Mouse (Mus musculus): ENCODE results near the gene Gm10447. TPM values are rescaled to one million over a fixed set of nuclear protein-coding genes. Genes with fewer than 3 reads are reported as not detected.

The Gm10447 gene
- 0.17 and 0.28 TPM in 2 replicates for polyA plus RNA-seq (2015; fragmentation: Nextera tagmentation; extraction: Ambion mirVana)

- Histone ChIP-seq H3K9me3 (replicated peaks) (no peaks in the 10 kb centered on the region), H3K27ac (replicated peaks) (0 out of 2 replicates have a peak within 1 kb of the TSS, but pooled peaks have one; percentile 31), H3K9ac (peak within 1 kb of the TSS; percentile 48), H3K27me3 (peaks cover 22% of the 10 kb centered on the region), H3K36me3 (no peaks in the 10 kb centered on the region), H3K4me2 (replicated peaks) (peak within 1 kb of the TSS; percentile 94), H3K4me1 (0 out of 2 replicates have a peak, but pooled peaks cover 8% of the 10 kb centered on the region), H3K4me3 (replicated peaks) (peak within 1 kb of the TSS; percentile 58)
- peak; percentile 86 for ATAC-seq (ENCODE audit: insufficient number of reproducible peaks, low FRiP score, low TSS enrichment, low read depth)
- 2% methylated on average over 42 of the region's 42 CpGs for WGBS
Measured at GRCm38 (mm10) chr11:53456474-53457371, at the start of gene Gm10447, which contains the start of gene Shroom1. Gene Gm10447, minus strand, starts transcription at chr11:53457110. Gene Shroom1, plus strand, starts transcription at chr11:53457205.

GRCm38 (mm10) chr11:53505026-53505663 lies 48.2 kb upstream of the Gm10447 start:
- 53% methylated on average over 5 of the region's 5 CpGs for WGBS
- Histone ChIP-seq H3K4me2 (replicated peaks) (no peak overlapping the region), H3K36me3 (no peaks in the 10 kb centered on the region), H3K9me3 (replicated peaks) (no peaks in the 10 kb centered on the region), H3K9ac (no peak overlapping the region), H3K27ac (replicated peaks) (no peak overlapping the region), H3K4me3 (replicated peaks) (no peak overlapping the region), H3K27me3 (no peaks in the 10 kb centered on the region), H3K4me1 (peaks cover 11% of the 10 kb centered on the region)
- no peak for ATAC-seq (ENCODE audit: insufficient number of reproducible peaks, low FRiP score, low TSS enrichment, low read depth)

DNA sequence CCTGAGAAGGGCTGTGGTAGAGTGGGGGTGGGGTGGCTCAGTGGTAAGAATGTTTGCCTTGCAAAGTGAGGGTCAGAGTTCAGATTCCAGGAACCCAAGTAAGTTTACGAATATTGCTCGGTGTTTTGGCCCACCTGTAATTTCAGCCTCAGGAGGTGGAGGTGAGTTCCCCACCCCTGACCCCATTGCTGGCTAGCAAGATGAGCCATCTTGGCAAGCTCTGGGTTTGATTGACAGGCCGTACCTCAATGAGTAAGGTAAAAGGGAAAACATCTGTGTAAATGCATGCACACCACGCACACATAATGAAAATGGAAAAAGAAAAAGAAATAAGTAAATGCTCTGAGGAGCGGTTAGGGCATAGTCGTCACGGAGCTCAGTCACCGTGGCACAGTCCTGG lies 47.5 kb upstream of the Gm10447 start:
- no peaks in the 10 kb centered on the region for H3K9me3 ChIP-seq (replicated peaks)
- H3K27me3 ChIP-seq, result no peaks in the 10 kb centered on the region
- no peaks in the 10 kb centered on the region for H3K36me3 ChIP-seq
- WGBS, result 84% methylated on average over 8 of the region's 8 CpGs
- no peak overlapping the region for H3K4me3 ChIP-seq (replicated peaks)
- H3K4me2 ChIP-seq (replicated peaks), result no peak overlapping the region
- no peak overlapping the region for H3K9ac ChIP-seq
- ATAC-seq (ENCODE audit: insufficient number of reproducible peaks, low FRiP score, low TSS enrichment, low read depth), result no peak
- no peak overlapping the region for H3K27ac ChIP-seq (replicated peaks)
- peaks cover 11% of the 10 kb centered on the region for H3K4me1 ChIP-seq

GRCm38 (mm10) chr11:53503738-53504137 lies 46.8 kb upstream of the Gm10447 start:
- H3K4me1 ChIP-seq, result peaks cover 11% of the 10 kb centered on the region

DNA sequence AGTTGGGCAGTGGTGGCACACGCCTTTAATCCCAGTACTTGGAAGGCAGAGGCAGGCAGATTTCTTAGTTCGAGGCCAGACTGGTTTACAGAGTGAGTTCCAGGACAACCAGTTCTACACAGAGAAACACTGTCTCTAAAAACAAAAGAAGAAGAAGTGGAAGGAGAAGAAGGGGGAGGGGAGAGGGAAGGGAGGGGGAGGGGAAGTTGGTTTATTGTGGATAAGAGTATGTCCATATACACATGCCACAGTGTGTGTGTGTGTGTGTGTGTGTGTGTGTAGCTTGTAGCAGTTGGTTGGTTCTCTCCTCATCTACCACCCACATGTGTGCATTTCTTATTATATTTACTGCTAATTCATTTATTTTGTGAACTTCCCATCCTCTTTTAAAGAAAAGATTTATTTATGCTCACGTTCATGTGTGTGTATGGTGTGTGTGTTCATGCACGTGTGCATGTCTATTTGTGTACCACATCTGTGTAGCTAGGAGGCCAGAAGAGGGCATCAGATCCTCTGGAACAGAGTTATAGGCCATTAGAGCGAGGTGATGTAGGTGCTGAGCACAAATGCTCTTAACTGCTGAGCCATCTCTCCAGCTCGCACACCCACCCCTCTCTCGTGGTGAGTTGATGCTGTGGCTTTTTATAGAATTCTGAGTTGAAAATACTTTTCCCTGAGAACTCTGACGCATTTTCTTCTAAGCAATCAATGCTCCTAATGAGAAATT lies 45.3 kb upstream of the Gm10447 start:
- Histone ChIP-seq H3K27ac (replicated peaks) (no peak overlapping the region), H3K9me3 (replicated peaks) (no peaks in the 10 kb centered on the region), H3K4me3 (replicated peaks) (no peak overlapping the region), H3K36me3 (no peaks in the 10 kb centered on the region), H3K9ac (no peak overlapping the region), H3K27me3 (no peaks in the 10 kb centered on the region), H3K4me1 (peaks cover 11% of the 10 kb centered on the region), H3K4me2 (replicated peaks) (no peak overlapping the region)
- 77% methylated on average over 8 of the region's 8 CpGs for WGBS
- no peak for ATAC-seq (ENCODE audit: insufficient number of reproducible peaks, low FRiP score, low TSS enrichment, low read depth)

More at GRCm38 (mm10) chr11:53503738-53504137, 46.8 kb upstream of the Gm10447 start:
- H3K9ac ChIP-seq, result no peak overlapping the region
- H3K36me3 ChIP-seq, result no peaks in the 10 kb centered on the region
- no peak overlapping the region for H3K4me2 ChIP-seq (replicated peaks)
- H3K27me3 ChIP-seq, result no peaks in the 10 kb centered on the region
- H3K9me3 ChIP-seq (replicated peaks), result no peaks in the 10 kb centered on the region
- H3K4me3 ChIP-seq (replicated peaks), result no peak overlapping the region
- ATAC-seq (ENCODE audit: insufficient number of reproducible peaks, low FRiP score, low TSS enrichment, low read depth), result no peak
- 80% methylated on average over 5 of the region's 5 CpGs for WGBS
- no peak overlapping the region for H3K27ac ChIP-seq (replicated peaks)

GRCm38 (mm10) chr11:53500569-53500968 lies 43.7 kb upstream of the Gm10447 start:
- no peaks in the 10 kb centered on the region for H3K36me3 ChIP-seq
- H3K27me3 ChIP-seq, result no peaks in the 10 kb centered on the region
- H3K4me1 ChIP-seq, result peaks cover 11% of the 10 kb centered on the region
- H3K4me2 ChIP-seq (replicated peaks), result peak overlapping the region; percentile 8; the same call in 1 of the 2 replicates
- H3K9me3 ChIP-seq (replicated peaks), result no peaks in the 10 kb centered on the region
- no peak overlapping the region for H3K4me3 ChIP-seq (replicated peaks)
- no peak overlapping the region for H3K9ac ChIP-seq
- no peak for ATAC-seq (ENCODE audit: insufficient number of reproducible peaks, low FRiP score, low TSS enrichment, low read depth)
- 9% methylated on average over 11 of the region's 11 CpGs for WGBS
- no peak overlapping the region for H3K27ac ChIP-seq (replicated peaks)

- H3K4me3 ChIP-seq (replicated peaks), result no peak overlapping the region
- H3K4me1 ChIP-seq, result peaks cover 8% of the 10 kb centered on the region
- no peaks in the 10 kb centered on the region for H3K27me3 ChIP-seq
- H3K27ac ChIP-seq (replicated peaks), result no peak overlapping the region
- ATAC-seq (ENCODE audit: insufficient number of reproducible peaks, low FRiP score, low TSS enrichment, low read depth), result peak; percentile 15; the same call in 1 of the 2 replicates
- H3K9me3 ChIP-seq (replicated peaks), result no peaks in the 10 kb centered on the region
- 66% methylated on average over 6 of the region's 6 CpGs for WGBS
- H3K36me3 ChIP-seq, result no peaks in the 10 kb centered on the region
- no peak overlapping the region for H3K9ac ChIP-seq
- no peak overlapping the region for H3K4me2 ChIP-seq (replicated peaks)
Measured at GRCm38 (mm10) chr11:53496946-53497345, 40.0 kb upstream of the Gm10447 start.

DNA sequence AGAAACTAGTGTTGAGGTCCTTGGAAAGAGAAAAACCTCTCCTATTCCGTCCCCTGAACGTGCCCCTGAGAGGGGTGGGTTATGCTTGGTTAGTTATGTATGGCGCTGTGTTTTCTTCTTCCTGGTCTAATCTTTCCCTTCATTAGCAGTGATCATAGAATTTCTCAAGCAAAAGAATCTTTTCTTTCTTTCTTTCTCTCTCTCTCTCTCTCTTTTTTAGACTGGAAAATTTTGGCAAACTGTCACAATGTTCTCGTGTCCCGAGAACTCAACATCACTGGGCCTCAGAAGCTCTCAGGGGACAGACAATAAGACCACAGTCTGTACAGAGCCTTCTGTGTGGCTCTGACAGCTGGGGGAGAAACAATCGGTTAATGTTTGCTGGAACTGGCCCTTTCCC lies 38.5 kb upstream of the Gm10447 start:
- Histone ChIP-seq H3K9me3 (replicated peaks) (no peaks in the 10 kb centered on the region), H3K27ac (replicated peaks) (no peak overlapping the region; the same call in 1 of the 2 replicates), H3K4me2 (replicated peaks) (no peak overlapping the region), H3K9ac (no peak overlapping the region), H3K4me3 (replicated peaks) (no peak overlapping the region), H3K27me3 (no peaks in the 10 kb centered on the region), H3K4me1 (peaks cover 1% of the 10 kb centered on the region; the same call in 1 of the 2 replicates), H3K36me3 (no peaks in the 10 kb centered on the region)
- 31% methylated on average over 6 of the region's 6 CpGs for WGBS
- ATAC-seq (ENCODE audit: insufficient number of reproducible peaks, low FRiP score, low TSS enrichment, low read depth), result no peak

DNA sequence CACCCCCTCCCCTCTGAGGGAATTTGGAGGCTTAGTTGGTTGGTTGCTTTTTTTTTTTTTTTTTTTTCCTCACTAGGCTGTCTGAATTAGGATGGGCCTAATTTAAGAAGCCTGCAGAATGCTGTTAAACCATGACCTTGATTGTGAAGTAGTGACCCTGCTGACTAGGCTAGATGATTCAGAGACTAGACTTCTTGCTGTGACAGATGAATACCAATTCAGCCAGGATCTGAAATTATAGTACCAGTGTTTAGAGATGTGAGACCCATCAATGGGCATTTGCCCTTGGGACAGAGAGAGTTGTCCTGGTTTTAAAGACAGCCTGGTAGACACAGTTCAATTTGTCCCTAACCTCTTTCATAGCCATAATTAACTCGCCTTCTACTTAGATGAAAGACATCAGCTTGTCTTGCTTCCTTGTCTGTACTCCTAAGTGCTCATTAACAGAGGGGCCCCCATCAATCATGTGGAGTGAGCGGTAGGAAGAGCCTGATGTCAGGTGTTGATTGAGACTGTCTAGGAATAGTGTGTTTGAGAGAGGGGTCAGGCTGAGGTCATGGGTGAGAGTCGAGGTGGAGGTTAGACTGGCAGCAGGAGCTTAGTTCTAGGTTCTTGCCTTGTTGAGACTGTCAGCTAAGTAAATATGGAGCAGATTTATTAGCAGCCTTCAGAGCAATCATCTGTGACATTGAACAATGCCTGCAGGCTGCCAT lies 36.5 kb upstream of the Gm10447 start:
- no peak for ATAC-seq (ENCODE audit: insufficient number of reproducible peaks, low FRiP score, low TSS enrichment, low read depth)
- no peaks in the 10 kb centered on the region for H3K36me3 ChIP-seq
- no peaks in the 10 kb centered on the region for H3K9me3 ChIP-seq (replicated peaks)
- no peak overlapping the region for H3K4me3 ChIP-seq (replicated peaks)
- no peak overlapping the region for H3K27ac ChIP-seq (replicated peaks)
- H3K4me2 ChIP-seq (replicated peaks), result no peak overlapping the region
- H3K4me1 ChIP-seq, result no peaks in the 10 kb centered on the region
- H3K9ac ChIP-seq, result no peak overlapping the region
- WGBS, result 34% methylated on average over 3 of the region's 3 CpGs
- H3K27me3 ChIP-seq, result no peaks in the 10 kb centered on the region

DNA sequence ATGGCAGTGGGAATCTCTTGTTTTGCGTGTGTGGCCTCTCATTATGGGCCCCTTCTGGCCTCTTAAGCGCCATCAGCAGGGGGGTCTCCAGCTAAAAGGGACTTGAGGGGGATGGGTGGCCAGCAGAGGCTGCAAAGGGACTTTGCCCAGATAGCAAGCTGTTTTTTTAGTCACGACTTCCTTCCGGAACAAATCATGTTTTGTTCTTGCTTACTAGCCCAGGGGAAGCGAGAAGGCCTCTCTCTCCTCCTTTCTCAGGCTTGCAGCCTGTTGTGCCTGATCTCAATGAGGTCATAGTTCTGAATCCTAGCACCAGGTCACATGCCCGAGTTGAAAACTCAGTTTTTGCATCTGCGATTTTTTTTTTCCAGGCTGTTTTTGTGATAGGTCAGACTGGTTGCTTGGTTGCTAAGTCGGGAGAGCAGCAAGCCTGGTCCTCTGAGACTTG lies 35.1 kb upstream of the Gm10447 start:
- Histone ChIP-seq H3K9ac (no peak overlapping the region), H3K4me2 (replicated peaks) (no peak overlapping the region), H3K27ac (replicated peaks) (no peak overlapping the region), H3K4me1 (peaks cover 5% of the 10 kb centered on the region), H3K4me3 (replicated peaks) (no peak overlapping the region), H3K36me3 (no peaks in the 10 kb centered on the region), H3K27me3 (peaks cover 6% of the 10 kb centered on the region), H3K9me3 (replicated peaks) (no peaks in the 10 kb centered on the region)
- 19% methylated on average over 8 of the region's 8 CpGs for WGBS
- no peak for ATAC-seq (ENCODE audit: insufficient number of reproducible peaks, low FRiP score, low TSS enrichment, low read depth)
